Mouse (Mus musculus): ENCODE measurements around the gene Asic2.

Asic2 gene

GRCm38 (mm10) chr11:81847773-81848490, 120.3 kb downstream of the Asic2 start:
- no peak for DNase-seq (ENCODE audit: extremely low read depth, insufficient read length, low spot score)

- DNase-seq (ENCODE audit: extremely low read depth, insufficient read length, low spot score) = no peak
Observed at GRCm38 (mm10) chr11:81845686-81846036, 122.6 kb downstream of the Asic2 start.

- DNase-seq (ENCODE audit: extremely low read depth, insufficient read length, low spot score) = no peak
Observed at GRCm38 (mm10) chr11:81845010-81845685, 123.1 kb downstream of the Asic2 start.

GRCm38 (mm10) chr11:81841001-81841400, 127.3 kb downstream of the Asic2 start:
- no peak for DNase-seq (ENCODE audit: extremely low read depth, insufficient read length, low spot score)

GRCm38 (mm10) chr11:81838426-81838825, 129.8 kb downstream of the Asic2 start:
- no peak for DNase-seq (ENCODE audit: extremely low read depth, insufficient read length, low spot score)

GRCm38 (mm10) chr11:81832381-81832780, 135.9 kb downstream of the Asic2 start:
- DNase-seq (ENCODE audit: extremely low read depth, insufficient read length, low spot score) = no peak

- no peak for DNase-seq (ENCODE audit: extremely low read depth, insufficient read length, low spot score)
Observed at GRCm38 (mm10) chr11:81816531-81816930, 151.7 kb downstream of the Asic2 start.

GRCm38 (mm10) chr11:81814816-81815215, 153.4 kb downstream of the Asic2 start:
- DNase-seq (ENCODE audit: extremely low read depth, insufficient read length, low spot score) = no peak

GRCm38 (mm10) chr11:81806905-81807659, 161.2 kb downstream of the Asic2 start:
- DNase-seq (ENCODE audit: extremely low read depth, insufficient read length, low spot score) = no peak

GRCm38 (mm10) chr11:81803544-81803943, 164.7 kb downstream of the Asic2 start:
- no peak for DNase-seq (ENCODE audit: extremely low read depth, insufficient read length, low spot score)

- DNase-seq (ENCODE audit: extremely low read depth, insufficient read length, low spot score) = no peak
Observed at GRCm38 (mm10) chr11:81802614-81803013, 165.6 kb downstream of the Asic2 start.

GRCm38 (mm10) chr11:81800899-81801298, 167.4 kb downstream of the Asic2 start:
- DNase-seq (ENCODE audit: extremely low read depth, insufficient read length, low spot score) = no peak

GRCm38 (mm10) chr11:81793588-81793987, 174.7 kb downstream of the Asic2 start:
- no peak for DNase-seq (ENCODE audit: extremely low read depth, insufficient read length, low spot score)

- DNase-seq (ENCODE audit: extremely low read depth, insufficient read length, low spot score) = no peak
Observed at GRCm38 (mm10) chr11:81791579-81791978, 176.7 kb downstream of the Asic2 start.

- no peak for DNase-seq (ENCODE audit: extremely low read depth, insufficient read length, low spot score)
Observed at GRCm38 (mm10) chr11:81780596-81780995, 187.7 kb downstream of the Asic2 start.

- no peak for DNase-seq (ENCODE audit: extremely low read depth, insufficient read length, low spot score)
Observed at GRCm38 (mm10) chr11:81779881-81780280, 188.4 kb downstream of the Asic2 start.

- DNase-seq (ENCODE audit: extremely low read depth, insufficient read length, low spot score) = no peak
Observed at GRCm38 (mm10) chr11:81771195-81771895, 196.9 kb downstream of the Asic2 start.

- DNase-seq (ENCODE audit: extremely low read depth, insufficient read length, low spot score) = no peak
Observed at GRCm38 (mm10) chr11:81769691-81770260, 198.5 kb downstream of the Asic2 start.

- no peak for DNase-seq (ENCODE audit: extremely low read depth, insufficient read length, low spot score)
Observed at GRCm38 (mm10) chr11:81768305-81768704, 200.0 kb downstream of the Asic2 start.

- DNase-seq (ENCODE audit: extremely low read depth, insufficient read length, low spot score) = no peak
Observed at GRCm38 (mm10) chr11:81767781-81768180, 200.5 kb downstream of the Asic2 start.

- DNase-seq (ENCODE audit: extremely low read depth, insufficient read length, low spot score) = no peak
Observed at GRCm38 (mm10) chr11:81765288-81765687, 203.0 kb downstream of the Asic2 start.

Data from 3134 (cell line).